Mouse (Mus musculus) ES-E14 (cell line): ENCODE measurements at regions not wholly inside any gene's neighbourhood (a gene's known extent, or its start where the extent isn't known, plus 50 kb on each side); places are given as distances from the start of the nearest gene placed in this dataset.

Experiments used
- DNase-seq: peaks from one replicate; pipeline ENCODE4 v3.0.0-alpha.2; 2013; ENCODE audit warnings: low read depth, low spot score
- H3K27ac ChIP-seq: 2 replicates; pipeline ENCODE4 v1.5.1; 2012; ENCODE audit warnings: low read depth, mild to moderate bottlenecking, low read length, moderate library complexity, mixed read lengths; ENCODE audit not compliant: poor library complexity, insufficient read depth, severe bottlenecking
- H3K36me3 ChIP-seq: 2 replicates; pipeline ENCODE4 v1.6.1; 2012; ENCODE audit warnings: mild to moderate bottlenecking, low read length, moderate library complexity, mixed read lengths; ENCODE audit not compliant: control insufficient read depth, poor library complexity, insufficient read depth, severe bottlenecking
- H3K4me1 ChIP-seq, 2 experiments: fragments of 150-350 bp in 1 of 2; sonication (generic) in 1 of 2; 2 replicates each; pipeline ENCODE4 v1.6.1; 2012; ENCODE audit warnings: low read length in 2 of 2, mild to moderate bottlenecking in 1 of 2, mixed read lengths in 1 of 2; ENCODE audit not compliant: control insufficient read depth in 2 of 2, insufficient read depth in 2 of 2, poor library complexity in 1 of 2
- H3K4me3 ChIP-seq, 2 experiments: fragments of 150-350 bp in 1 of 2; sonication (generic) in 1 of 2; 2 replicates each; pipeline ENCODE4 v1.5.1; 2012; ENCODE audit warnings: low read length in 2 of 2, low read depth in 1 of 2, mild to moderate bottlenecking in 1 of 2, mixed read lengths in 1 of 2; ENCODE audit not compliant: insufficient read depth in 1 of 2, poor library complexity in 1 of 2, severe bottlenecking in 1 of 2
- H3K9ac ChIP-seq: 2 replicates; pipeline ENCODE4 v1.6.1; 2012; ENCODE audit warnings: low read depth, mild to moderate bottlenecking, low read length, mixed read lengths; ENCODE audit not compliant: poor library complexity, insufficient read depth, severe bottlenecking
- H3K9me3 ChIP-seq: fragments of 150-350 bp; sonication (generic); 2 replicates; pipeline ENCODE4 v1.6.1; 2012; ENCODE audit warnings: low read depth, mild to moderate bottlenecking, low read length; ENCODE audit not compliant: control insufficient read depth, insufficient read depth
- CHD2 ChIP-seq: IDR thresholded peaks from 2 replicates; pipeline ENCODE4 v1.6.1; 2014; ENCODE audit warnings: mild to moderate bottlenecking, low read depth, low read length, inconsistent platforms
- HCFC1 ChIP-seq: IDR thresholded peaks from 2 replicates; pipeline ENCODE4 v1.6.1; 2012; ENCODE audit warnings: low read length, inconsistent platforms, borderline replicate concordance; ENCODE audit not compliant: insufficient read depth
- MAFK ChIP-seq: IDR thresholded peaks from 2 replicates; pipeline ENCODE4 v1.6.1; 2014; ENCODE audit warnings: mild to moderate bottlenecking, low read depth, low read length, inconsistent platforms; ENCODE audit not compliant: insufficient read depth
- ZC3H11A ChIP-seq: IDR thresholded peaks from 2 replicates; pipeline ENCODE4 v1.6.1; 2012; ENCODE audit warnings: low read depth, mild to moderate bottlenecking, inconsistent platforms, low read length, borderline replicate concordance
- ZNF384 ChIP-seq: IDR thresholded peaks from 2 replicates; pipeline ENCODE4 v1.6.1; 2012; ENCODE audit warnings: low read depth, low read length, inconsistent platforms
- in situ Hi-C, 2 experiments: fragments of 600-800 bp; cut with MboI; formaldehyde crosslinking; loops; one replicate each; pipeline ENCODE4 v1.15.1; 2025; ENCODE audit warnings: low sequenced_read_pairs in 2 of 2, inconsistent platforms in 1 of 2; ENCODE audit not compliant: unreplicated experiment in 2 of 2

GRCm38 (mm10) chr12:27283964-27284363 lies 58.4 kb downstream of the Sox11 start:
- no peaks in the 10 kb centered on the region for H3K36me3 ChIP-seq
- in situ Hi-C loops = no loop called here
- TF ChIP-seq ZC3H11A = no peak
- no peak for TF ChIP-seq CHD2
- no peak for TF ChIP-seq HCFC1
- no peak for TF ChIP-seq ZNF384
- TF ChIP-seq MAFK = no peak
- no peaks in the 10 kb centered on the region for H3K9me3 ChIP-seq
- no peak overlapping the region for H3K9ac ChIP-seq
- no peaks in the 10 kb centered on the region for H3K4me1 ChIP-seq
- DNase-seq = no peak
- no peak overlapping the region for H3K27ac ChIP-seq
- H3K4me3 ChIP-seq = no peak overlapping the region

- no peak overlapping the region for H3K9ac ChIP-seq
- H3K9me3 ChIP-seq = no peaks in the 10 kb centered on the region
- DNase-seq = no peak
- no peaks in the 10 kb centered on the region for H3K4me1 ChIP-seq
- no peak overlapping the region for H3K27ac ChIP-seq
- no peaks in the 10 kb centered on the region for H3K36me3 ChIP-seq
- no peak for TF ChIP-seq HCFC1
- H3K4me3 ChIP-seq = no peak overlapping the region
- in situ Hi-C loops = no loop called here
Observed at GRCm38 (mm10) chr12:27261965-27262364, 80.4 kb downstream of the Sox11 start.

GRCm38 (mm10) chr12:27254125-27254524 lies 88.2 kb downstream of the Sox11 start:
- no peak for DNase-seq
- Histone ChIP-seq H3K4me1 (no peaks in the 10 kb centered on the region), H3K4me3 (no peak overlapping the region), H3K9ac (no peak overlapping the region), H3K9me3 (no peaks in the 10 kb centered on the region), H3K36me3 (no peaks in the 10 kb centered on the region), H3K27ac (no peak overlapping the region)
- TF ChIP-seq ZC3H11A (no peak), ZNF384 (no peak), MAFK (no peak), CHD2 (no peak), HCFC1 (no peak)
- in situ Hi-C loops = no loop called here

GRCm38 (mm10) chr12:27251521-27251920 lies 90.9 kb downstream of the Sox11 start:
- H3K4me1 ChIP-seq = no peaks in the 10 kb centered on the region

GRCm38 (mm10) chr12:27248545-27248855 lies 93.9 kb downstream of the Sox11 start:
- DNase-seq = no peak
- H3K9me3 ChIP-seq = no peaks in the 10 kb centered on the region
- TF ChIP-seq MAFK (no peak), ZNF384 (no peak), ZC3H11A (no peak), CHD2 (no peak), HCFC1 (no peak)
- no peaks in the 10 kb centered on the region for H3K36me3 ChIP-seq
- in situ Hi-C loops = no loop called here
- no peaks in the 10 kb centered on the region for H3K4me1 ChIP-seq
- no peak overlapping the region for H3K9ac ChIP-seq
- H3K27ac ChIP-seq = no peak overlapping the region
- H3K4me3 ChIP-seq = no peak overlapping the region

More at GRCm38 (mm10) chr12:27251521-27251920, 90.9 kb downstream of the Sox11 start:
- Histone ChIP-seq H3K9ac (no peak overlapping the region), H3K9me3 (no peaks in the 10 kb centered on the region), H3K4me3 (no peak overlapping the region), H3K36me3 (no peaks in the 10 kb centered on the region), H3K27ac (no peak overlapping the region)
- DNase-seq = no peak
- TF ChIP-seq ZNF384 (no peak), ZC3H11A (no peak), HCFC1 (no peak)
- in situ Hi-C loops = no loop called here
